8 mouse cellular contexts compared by ENCODE assay signal in the genomic region with DNA sequence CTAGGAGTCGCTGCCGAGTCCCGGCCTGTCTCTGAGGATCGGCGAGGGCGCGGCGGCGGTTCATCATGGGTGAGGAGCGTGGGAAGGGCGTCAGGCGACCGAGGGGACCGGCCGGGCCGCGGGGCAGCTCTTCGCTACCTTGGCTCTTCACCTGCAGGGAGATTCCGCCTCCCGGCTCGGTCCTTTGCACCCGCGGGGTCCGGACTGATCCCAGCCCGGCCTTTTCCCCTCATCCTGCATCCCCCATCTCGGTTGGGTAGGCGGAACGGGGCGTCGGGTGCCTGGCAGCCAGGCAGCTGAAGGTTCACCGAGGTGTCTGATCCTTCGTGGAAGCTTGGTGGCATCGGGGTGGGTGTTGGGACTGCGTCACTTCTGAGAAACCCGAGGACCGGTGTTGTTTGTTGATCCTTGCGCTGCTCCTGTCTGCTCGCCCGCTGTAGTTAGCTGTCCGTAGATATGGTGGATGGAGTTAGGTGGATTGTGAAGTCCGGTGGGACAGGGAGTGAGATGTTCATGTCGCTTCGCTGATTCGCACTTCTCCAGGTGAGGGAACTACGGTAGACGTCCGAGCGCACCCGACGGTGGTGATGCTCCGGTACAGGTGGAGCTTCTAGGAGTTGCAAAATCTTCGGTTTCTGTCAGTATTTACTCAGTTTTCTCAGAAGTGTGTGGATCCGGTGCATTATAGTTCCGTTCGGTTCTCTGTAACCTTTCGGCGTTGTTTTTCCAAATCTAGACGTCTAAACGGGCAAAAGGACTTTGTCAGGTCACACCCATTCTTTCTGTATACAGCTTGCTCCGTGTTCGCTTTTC. TPM values are rescaled to one million over a fixed set of nuclear protein-coding genes. Genes with fewer than 3 reads are reported as not detected.
DNase-seq lines count a peak whose midpoint lies in the region; ATAC-seq and TF ChIP-seq lines count a peak whose summit lies in the region.

No protein-coding gene starts in this region.

- H3K27me3 ChIP-seq in kidney, embryonic 14.5 days (ENCODE audit: control insufficient read depth, insufficient read depth, low read length), result no peaks in the 10 kb centered on the region
- H3K27me3 ChIP-seq in G1E (ENCODE audit: insufficient read depth, low read length), result peaks cover 7% of the 10 kb centered on the region; the same call in 1 of the 2 replicates
- no peaks in the 10 kb centered on the region for H3K27me3 ChIP-seq in limb, embryonic 11.5 days (ENCODE audit: control insufficient read depth, insufficient read depth, low read length)
- H3K27me3 ChIP-seq in neural tube, embryonic 13.5 days, result no peaks in the 10 kb centered on the region; the same call in 1 of the 2 replicates

- H3K27ac ChIP-seq in kidney, embryonic 14.5 days (ENCODE audit: low read depth, low read length), result peak overlapping the region; percentile 80; the same call in 1 of the 2 replicates
- no peak overlapping the region; the same call in 1 of the 2 replicates for H3K27ac ChIP-seq in limb, embryonic 11.5 days (replicated peaks; ENCODE audit: low read depth, low read length)
- H3K27ac ChIP-seq in neural tube, embryonic 13.5 days (replicated peaks), result peak overlapping the region; percentile 68

- 3% methylated on average over 58 of the region's 61 CpGs for WGBS in kidney, embryonic 14.5 days
- 2% methylated on average over 60 of the region's 61 CpGs for WGBS in limb, embryonic 11.5 days
- WGBS in neural tube, embryonic 13.5 days, result 2% methylated on average over 55 of the region's 61 CpGs

- peak; percentile 33 for ATAC-seq in kidney, embryonic 14.5 days (ENCODE audit: low FRiP score, low TSS enrichment)
- no peak for ATAC-seq in G1E (ENCODE audit: extremely low read depth, insufficient number of reproducible peaks, low FRiP score, poor library complexity, severe bottlenecking)
- peak; percentile 49 for ATAC-seq in erythroblast, adult 5-6 weeks (replicated peaks; ENCODE audit: low FRiP score, poor library complexity, severe bottlenecking)
- ATAC-seq in limb, embryonic 11.5 days (ENCODE audit: insufficient number of reproducible peaks, low FRiP score, low TSS enrichment, low read depth), result peak; percentile 7; the same call in 1 of the 2 replicates
- ATAC-seq in neural tube, embryonic 13.5 days (ENCODE audit: low read depth), result no peak; the same call in none of the 2 replicates

- H3K4me1 ChIP-seq in kidney, embryonic 14.5 days (ENCODE audit: control insufficient read depth, insufficient read depth, low read length), result no peaks in the 10 kb centered on the region
- H3K4me1 ChIP-seq in G1E (ENCODE audit: insufficient read depth, low read depth, low read length), result peaks cover 30% of the 10 kb centered on the region
- H3K4me1 ChIP-seq in limb, embryonic 11.5 days (ENCODE audit: control insufficient read depth, insufficient read depth, low read length), result peaks cover 4% of the 10 kb centered on the region
- peaks cover 18% of the 10 kb centered on the region for H3K4me1 ChIP-seq in neural tube, embryonic 13.5 days (replicated peaks)

- no peak for DNase-seq in kidney, postnatal 10 days
- peak; percentile 26 for DNase-seq in G1E (ENCODE audit: low spot score)
- no peak for DNase-seq in limb, embryonic 11.5 days (ENCODE audit: low spot score)
- no peak for DNase-seq in spleen, postnatal 4 days (ENCODE audit: low spot score in 2 of 2)
- DNase-seq in natural killer cell, adult 2 months (ENCODE audit: low spot score in 2 of 2), result no peak

- TF ChIP-seq CTCF in G1E (IDR thresholded peaks at IDR 0.05; ENCODE audit: low read depth, low read length), result no peak

- peak overlapping the region; percentile 96 for H3K9ac ChIP-seq in kidney, embryonic 14.5 days (ENCODE audit: low read depth, low read length)
- H3K9ac ChIP-seq in limb, embryonic 11.5 days (ENCODE audit: low read length), result peak overlapping the region; percentile 95
- H3K9ac ChIP-seq in neural tube, embryonic 13.5 days, result peak overlapping the region; percentile 94

- peaks cover 6% of the 10 kb centered on the region; the same call in 1 of the 2 replicates for H3K36me3 ChIP-seq in kidney, embryonic 14.5 days (ENCODE audit: control insufficient read depth, insufficient read depth, low read length)
- H3K36me3 ChIP-seq in G1E (replicated peaks), result peaks cover 27% of the 10 kb centered on the region
- H3K36me3 ChIP-seq in limb, embryonic 11.5 days (ENCODE audit: control insufficient read depth, insufficient read depth, low read length), result no peaks in the 10 kb centered on the region
- peaks cover 7% of the 10 kb centered on the region for H3K36me3 ChIP-seq in neural tube, embryonic 13.5 days

- peak overlapping the region; percentile 97 for H3K4me3 ChIP-seq in kidney, embryonic 14.5 days (ENCODE audit: low read length)
- H3K4me3 ChIP-seq in G1E (ENCODE audit: low read depth, low read length), result peak overlapping the region; percentile 97
- H3K4me3 ChIP-seq in limb, embryonic 11.5 days (ENCODE audit: low read depth, low read length), result peak overlapping the region; percentile 100
- H3K4me3 ChIP-seq in neural tube, embryonic 13.5 days, result peak overlapping the region; percentile 85

- H3K9me3 ChIP-seq in kidney, embryonic 14.5 days (ENCODE audit: control insufficient read depth, low read length), result no peaks in the 10 kb centered on the region
- H3K9me3 ChIP-seq in G1E (replicated peaks), result no peaks in the 10 kb centered on the region
- H3K9me3 ChIP-seq in limb, embryonic 11.5 days (ENCODE audit: control insufficient read depth, low read length), result no peaks in the 10 kb centered on the region
- no peaks in the 10 kb centered on the region for H3K9me3 ChIP-seq in neural tube, embryonic 13.5 days

- H3K4me2 ChIP-seq in kidney, embryonic 14.5 days (replicated peaks; ENCODE audit: low read depth, low read length), result peak overlapping the region; percentile 91
- H3K4me2 ChIP-seq in limb, embryonic 11.5 days (ENCODE audit: low read depth, severe bottlenecking), result peak overlapping the region; percentile 78
- H3K4me2 ChIP-seq in neural tube, embryonic 13.5 days, result peak overlapping the region; percentile 71

RNA-seq across cellular contexts. Expression of gene Arl1, which starts 1.0 kb away (rescaled TPM):
- 172 and 186 TPM in 2 replicates for polyA plus RNA-seq in kidney, embryonic 14.5 days (2014; fragmentation: Nextera tagmentation; extraction: Ambion mirVana)
- 70.6 and 76.5 TPM in 2 replicates for total RNA-seq in G1E (2014; fragmentation: Nextera tagmentation)
- 77.4 and 89.3 TPM in 2 replicates for total RNA-seq in G1E (2017)
- 30.2 and 31.7 TPM in 2 replicates for polyA plus RNA-seq in G1E (2012)
- 19.4 and 22.9 TPM in 2 replicates for total RNA-seq in erythroblast, adult 5-6 weeks (2015; ENCODE audit: low replicate concordance)
- total RNA-seq in erythroblast, adult 5-6 weeks (2017; ENCODE audit: low replicate concordance), result 9.5 and 26.6 TPM in 2 replicates
- 177 and 184 TPM in 2 replicates for polyA plus RNA-seq in limb, embryonic 11.5 days (2014; fragmentation: Nextera tagmentation; extraction: Ambion mirVana)
- polyA plus RNA-seq in neural tube, embryonic 13.5 days (2015; fragmentation: Nextera tagmentation; extraction: Ambion mirVana), result 157 and 159 TPM in 2 replicates

RNA-seq across cellular contexts. Expression of gene Spic, which starts 46.9 kb away (rescaled TPM):
- 0.26 and 0.43 TPM in 2 replicates for polyA plus RNA-seq in kidney, embryonic 14.5 days (2014; fragmentation: Nextera tagmentation; extraction: Ambion mirVana)
- total RNA-seq in G1E (2014; fragmentation: Nextera tagmentation) (2.3 TPM in 1 of 2 replicates, not detected in the other), G1E (2017) (0.05 and 0.35 TPM in 2 replicates)
- polyA plus RNA-seq in G1E (2012), result not detected in 2 replicates
- 4.6 and 10.4 TPM in 2 replicates for total RNA-seq in erythroblast, adult 5-6 weeks (2015; ENCODE audit: low replicate concordance)
- 5.3 and 15.9 TPM in 2 replicates for total RNA-seq in erythroblast, adult 5-6 weeks (2017; ENCODE audit: low replicate concordance)
- polyA plus RNA-seq in limb, embryonic 11.5 days (2014; fragmentation: Nextera tagmentation; extraction: Ambion mirVana), result not detected in 2 replicates
- not detected in 2 replicates for polyA plus RNA-seq in neural tube, embryonic 13.5 days (2015; fragmentation: Nextera tagmentation; extraction: Ambion mirVana)

Comparison
In these comparisons a context has a peak if more than half of its experiments do, and no peak if none do; other contexts are left out.
1. ATAC-seq: peak in kidney, embryonic 14.5 days (single experiment), erythroblast, adult 5-6 weeks (single experiment) and limb, embryonic 11.5 days (single experiment); none in G1E (single experiment) and neural tube, embryonic 13.5 days (single experiment).
2. Peak in every context shown above with its lines, with median percentiles within 50 percentile points of each other: H3K4me2 ChIP-seq, H3K4me3 ChIP-seq and H3K9ac ChIP-seq.